Mouse (Mus musculus) C3H10T1/2 (cell line): Measurements from ENCODE around the gene Pdcd7. TPM values are rescaled to one million over a fixed set of nuclear protein-coding genes. Genes with fewer than 3 reads are reported as not detected.

Source experiments
- polyA plus RNA-seq, 2 experiments: library from polyadenylated mRNA; unstranded; fragments of >200 nt; fragmentation: generic; extraction: Trizol; gene quantifications; one replicate each; pipeline ENCODE4 v1.2.1; 2012; ENCODE audit warnings: missing spikeins in 2 of 2

Pdcd7 gene
- polyA plus RNA-seq = 1 to 10 TPM; 4.0 to 8.4 TPM

GRCm38 (mm10) chr9:65345854-65346475 is at the start of gene Pdcd7:
Gene Pdcd7, plus strand, starts transcription at chr9:65346104.

GRCm38 (mm10) chr9:65360641-65361448 is 14.9 kb downstream of the Pdcd7 start, which contains the start of gene Ubap1l:
Gene Ubap1l, plus strand, starts transcription at chr9:65361041.

GRCm38 (mm10) chr9:65391613-65391964 is 45.7 kb downstream of the Pdcd7 start, which contains the start of gene Kbtbd13:
Gene Kbtbd13, minus strand, starts transcription at chr9:65391652.

GRCm38 (mm10) chr9:65398279-65398678 is 52.4 kb downstream of the Pdcd7 start, which contains the start of gene Rasl12:
Gene Rasl12, plus strand, starts transcription at chr9:65398506.

Other genes starting within 250 kb of the Pdcd7 start
- 1 to 10 TPM in 1 of 2 experiments, under 1 TPM in 1; 0.09 to 2.2 TPM for gene Igdcc4, start 244.6 kb upstream of the Pdcd7 start, polyA plus RNA-seq
- not detected for gene Igdcc3, start 204.9 kb upstream of the Pdcd7 start, polyA plus RNA-seq
- 1 to 10 TPM; 1.2 to 5.0 TPM for gene Parp16, start 150.8 kb upstream of the Pdcd7 start, polyA plus RNA-seq
- under 1 TPM in 1 of 2 experiments, not detected in 1; 0.04 TPM for gene Cilp, start 80.9 kb upstream of the Pdcd7 start, polyA plus RNA-seq
- 1 to 10 TPM in 1 of 2 experiments, under 1 TPM in 1; 0.75 to 9.3 TPM for gene Clpx, start 51.8 kb upstream of the Pdcd7 start, polyA plus RNA-seq
- gene Ubap1l, start 14.9 kb downstream of the Pdcd7 start, polyA plus RNA-seq = under 1 TPM in 1 of 2 experiments, not detected in 1; 0.06 TPM
- under 1 TPM in 1 of 2 experiments, not detected in 1; 0.02 TPM for gene Kbtbd13, start 45.5 kb downstream of the Pdcd7 start, polyA plus RNA-seq
- gene Rasl12, start 52.4 kb downstream of the Pdcd7 start, polyA plus RNA-seq = under 1 TPM in 1 of 2 experiments, not detected in 1; 0.02 TPM
- gene Slc51b, start 76.9 kb downstream of the Pdcd7 start, polyA plus RNA-seq = under 1 TPM in 1 of 2 experiments, not detected in 1; 0.07 TPM
- gene Mtfmt, start 89.7 kb downstream of the Pdcd7 start, polyA plus RNA-seq = 1 to 10 TPM; 1.9 to 8.1 TPM
- 10 to 100 TPM; 42.6 to 49.8 TPM for gene Spg21, start 114.8 kb downstream of the Pdcd7 start, polyA plus RNA-seq
- gene Ankdd1a, start 174.1 kb downstream of the Pdcd7 start, polyA plus RNA-seq = not detected
- gene Plekho2, start 233.9 kb downstream of the Pdcd7 start, polyA plus RNA-seq = 10 to 100 TPM; 14.8 to 24.0 TPM
- 10 to 100 TPM in 1 of 2 experiments, 1 to 10 TPM in 1; 1.4 to 13.3 TPM for gene Pif1, start 241.1 kb downstream of the Pdcd7 start, polyA plus RNA-seq